Mouse (Mus musculus) brain, embryonic 18.5 days (tissue): ENCODE results near the gene Caprin2.
"Not testable (repeated sequence)": the region's sequence is repeated elsewhere in the genome, so short reads cannot be mapped to it uniquely, and the experiment has no call there.

Experiments
- DNase-seq: peaks from one replicate; pipeline ENCODE4 v3.0.0-alpha.2; 2012; ENCODE audit warnings: low read depth, low spot score

Caprin2 gene

DNA sequence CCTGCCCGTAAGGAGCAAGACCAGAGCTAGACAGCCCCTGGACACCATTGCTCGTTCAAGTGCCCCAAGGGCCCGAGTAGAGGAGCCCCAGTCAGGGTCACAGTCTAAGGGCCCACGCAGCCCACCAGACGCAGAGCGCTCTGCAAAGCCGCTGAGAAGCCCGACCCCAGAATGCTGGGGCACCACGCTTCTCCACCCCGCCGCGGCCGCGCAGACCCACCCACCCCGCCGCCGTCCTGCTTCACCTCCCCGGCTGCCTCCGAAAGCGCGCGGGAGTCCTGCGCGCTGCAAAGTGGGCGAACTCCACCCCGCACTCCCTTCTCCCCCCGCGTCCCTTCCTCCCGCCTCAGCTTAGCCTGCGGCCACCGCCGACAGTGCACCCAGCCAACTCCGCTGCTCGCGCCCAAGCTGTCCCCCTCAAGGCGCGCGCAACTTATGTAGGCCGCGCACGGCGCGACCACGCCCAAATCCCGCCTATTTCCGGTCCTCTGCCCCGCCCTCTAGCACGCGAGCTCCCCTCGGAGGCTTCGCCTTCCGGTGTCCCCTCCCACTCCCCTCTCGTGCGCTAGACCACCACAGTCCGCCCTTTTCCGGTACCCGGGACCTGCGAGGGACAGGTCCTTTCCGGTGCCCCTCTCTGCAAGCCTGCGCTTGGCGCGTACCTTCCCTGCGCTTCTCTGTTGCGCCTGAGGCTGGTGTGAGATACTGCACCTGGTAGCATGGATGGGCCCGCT lies at the start of gene Caprin2:
TSS of gene Caprin2 (minus strand) at position 465 of the 734 bp plus-strand sequence.
- peak; percentile 87 for DNase-seq

DNA sequence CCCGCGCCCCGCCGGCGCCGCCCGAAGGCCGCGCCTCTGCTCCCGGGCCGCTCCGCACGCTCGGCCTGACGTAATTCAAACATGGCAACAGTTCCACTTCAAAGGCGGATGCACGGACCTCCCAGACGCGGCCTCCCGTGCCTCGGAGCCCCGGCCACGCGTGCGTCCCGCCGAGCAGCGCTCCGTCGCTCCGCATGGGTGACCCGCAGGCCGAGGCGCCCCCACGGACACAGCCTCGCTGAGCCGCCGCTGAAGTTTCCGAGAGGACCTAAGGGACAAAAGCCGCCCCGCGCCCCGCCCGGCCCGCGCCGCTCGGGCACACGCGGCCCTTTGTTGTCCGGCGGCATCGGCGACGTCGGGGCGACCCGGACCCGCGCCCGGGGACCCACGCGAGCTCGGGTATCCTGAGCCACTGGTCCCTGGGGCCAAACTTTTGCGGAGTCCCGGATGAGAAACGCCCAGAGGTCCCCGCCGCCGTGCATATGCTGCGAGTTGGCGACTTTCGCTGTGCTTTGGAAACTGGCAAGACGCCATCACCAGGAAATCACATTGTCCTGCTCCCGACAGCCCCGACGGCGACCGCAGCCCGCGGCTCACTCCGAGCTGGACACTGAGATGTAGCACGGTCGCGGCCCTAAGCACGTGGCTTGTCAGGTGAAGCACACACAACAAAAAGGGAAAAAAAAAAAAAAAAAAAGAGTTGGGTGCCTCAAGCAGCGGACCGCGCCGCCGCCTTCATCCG lies 48.9 kb upstream of the Caprin2 start:
- DNase-seq: no peak

DNA sequence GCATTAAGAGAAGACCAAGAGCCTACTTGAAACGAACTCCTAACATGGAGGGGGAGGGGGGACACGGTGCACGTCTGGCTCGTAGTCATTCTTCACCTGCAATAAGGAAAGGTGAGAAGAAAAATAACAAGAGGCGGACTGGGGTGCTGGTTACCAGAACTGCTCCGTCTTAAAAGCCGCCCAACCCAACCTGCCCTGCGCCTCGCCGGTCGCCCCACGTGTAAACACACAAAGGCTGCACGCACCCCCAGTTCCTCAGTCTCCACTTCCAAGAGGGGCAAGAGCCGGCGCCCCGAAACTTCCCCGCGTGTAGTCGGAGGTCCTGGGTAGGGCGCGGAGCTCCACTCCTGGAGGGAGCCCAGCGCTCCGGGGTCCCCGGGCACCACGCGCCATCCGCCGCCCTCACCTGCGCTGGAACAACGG lies 48.3 kb upstream of the Caprin2 start:
- no peak for DNase-seq

DNA sequence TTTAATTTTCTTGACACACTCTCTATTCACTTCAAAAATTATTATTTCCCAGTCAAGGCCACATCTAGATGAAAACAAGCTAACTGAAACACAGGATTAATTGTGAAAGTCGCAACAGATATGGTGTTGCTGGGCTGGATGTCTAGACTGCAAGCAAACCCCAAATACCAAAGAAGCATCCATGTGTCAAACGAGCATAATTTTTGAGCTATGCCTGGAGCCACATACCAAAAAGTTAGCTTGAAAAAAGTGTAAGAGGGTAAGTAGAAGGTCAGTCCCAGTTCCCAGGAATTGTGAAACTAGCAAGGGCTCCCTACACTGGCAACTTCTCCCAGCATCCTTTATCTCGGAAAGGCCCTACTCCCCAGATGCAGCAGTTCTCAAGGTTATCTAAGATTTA lies 47.7 kb upstream of the Caprin2 start:
- no peak for DNase-seq

DNA sequence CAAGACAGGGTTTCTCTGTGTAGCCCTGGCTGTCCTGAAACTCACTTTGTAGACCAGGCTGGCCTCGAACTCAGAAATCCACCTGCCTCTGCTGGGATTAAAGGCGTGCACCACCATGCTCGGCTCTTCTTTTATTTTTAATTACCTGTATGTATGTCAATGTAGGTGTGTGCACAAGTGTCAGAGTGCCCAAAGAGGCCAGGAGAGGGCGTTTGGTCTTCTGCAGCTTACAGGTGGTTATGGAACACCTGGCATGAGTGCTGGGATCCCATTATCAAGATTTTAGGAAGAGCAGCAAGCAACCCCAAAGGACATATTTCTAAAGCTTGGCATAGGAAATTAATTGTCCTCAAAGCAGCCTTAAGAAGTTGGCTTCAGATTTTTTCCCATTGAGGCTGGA lies 46.4 kb upstream of the Caprin2 start:
- no peak for DNase-seq

DNA sequence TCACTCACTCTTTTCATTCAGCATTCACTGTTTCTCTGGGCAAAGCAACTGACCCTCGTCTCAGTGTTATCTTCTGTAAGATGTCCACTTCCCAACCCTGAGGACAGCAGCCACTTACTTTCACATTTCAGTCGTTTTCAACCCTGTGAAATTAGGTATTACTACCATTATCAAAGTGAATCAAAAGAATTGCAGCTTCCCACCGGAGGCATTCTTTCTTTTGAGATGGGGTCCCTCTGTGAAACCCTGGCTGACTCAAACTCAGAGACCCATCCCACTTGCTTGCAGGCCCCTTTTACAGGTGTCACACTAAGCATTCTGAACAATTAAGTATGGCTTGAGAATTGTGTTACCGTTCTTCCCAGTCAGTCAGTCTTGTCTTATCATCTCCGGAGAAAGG lies 45.8 kb upstream of the Caprin2 start:
- DNase-seq: no peak

DNA sequence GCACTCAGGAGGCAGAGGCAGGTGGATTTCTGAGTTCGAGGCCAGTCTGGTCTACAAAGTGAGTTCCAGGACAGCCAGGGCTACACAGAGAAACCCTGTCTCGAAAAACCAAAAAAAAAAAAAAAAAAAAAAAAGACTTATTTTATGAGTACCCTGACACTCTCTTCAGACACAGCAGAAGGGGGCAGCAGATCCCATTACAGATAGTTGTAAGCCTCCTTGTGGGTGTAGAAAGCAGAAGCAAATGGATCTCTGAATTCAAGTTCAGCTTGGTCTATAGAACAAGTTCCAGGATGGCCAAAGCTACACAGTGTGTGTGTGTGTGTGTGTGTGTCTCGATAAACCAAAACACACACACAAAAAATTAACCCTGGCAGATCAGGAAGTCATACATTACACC lies 44.3 kb upstream of the Caprin2 start:
- DNase-seq: not testable (repeated sequence)

DNA sequence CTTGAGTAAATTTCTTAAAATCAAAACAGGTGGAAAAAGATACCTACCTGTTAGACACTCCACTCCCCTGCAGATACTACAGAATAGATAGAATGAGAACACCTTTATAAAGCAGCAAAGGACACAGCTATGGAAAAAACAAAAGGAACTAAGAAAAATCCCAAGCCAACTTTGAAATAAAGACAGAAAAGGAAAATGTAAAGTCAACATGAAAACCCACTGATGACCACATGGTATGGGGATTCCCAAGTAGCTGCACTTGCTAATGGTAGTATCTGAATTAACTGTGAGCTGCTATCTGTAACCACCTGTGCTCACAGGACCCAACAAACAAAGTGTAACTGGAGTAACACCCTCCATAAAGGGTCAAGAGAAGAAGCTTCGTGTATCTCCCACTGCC lies 41.7 kb upstream of the Caprin2 start:
- DNase-seq: no peak

DNA sequence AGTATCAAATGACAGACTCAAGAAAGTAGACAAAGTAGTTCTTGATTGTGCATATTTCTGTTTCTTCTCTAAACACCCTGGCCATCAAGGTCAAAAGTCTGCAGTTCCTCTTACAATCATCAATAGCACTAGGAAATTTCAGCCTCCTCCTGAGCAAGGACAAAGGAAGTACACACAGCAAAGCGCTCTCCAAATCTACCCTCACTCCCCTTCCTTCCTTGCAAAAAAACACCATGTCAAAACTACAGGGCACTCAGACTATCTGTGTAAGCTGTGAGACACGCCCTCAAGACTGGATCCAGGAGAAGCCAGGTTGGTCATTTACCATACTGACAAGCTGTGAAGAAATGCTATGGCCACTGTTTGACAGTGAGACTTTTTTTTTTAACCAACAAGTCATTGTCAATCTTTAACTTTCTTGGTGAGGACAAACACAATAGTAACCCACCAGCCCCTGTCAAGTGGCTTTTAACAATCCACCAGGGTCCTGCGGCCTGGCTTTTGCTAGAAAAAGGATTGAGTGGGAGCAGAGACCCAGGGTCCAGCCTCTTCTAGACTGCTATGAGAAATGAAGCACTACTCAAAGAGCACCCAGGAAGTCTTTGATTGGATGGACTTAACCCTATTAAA lies 39.0 kb upstream of the Caprin2 start:
- no peak for DNase-seq

DNA sequence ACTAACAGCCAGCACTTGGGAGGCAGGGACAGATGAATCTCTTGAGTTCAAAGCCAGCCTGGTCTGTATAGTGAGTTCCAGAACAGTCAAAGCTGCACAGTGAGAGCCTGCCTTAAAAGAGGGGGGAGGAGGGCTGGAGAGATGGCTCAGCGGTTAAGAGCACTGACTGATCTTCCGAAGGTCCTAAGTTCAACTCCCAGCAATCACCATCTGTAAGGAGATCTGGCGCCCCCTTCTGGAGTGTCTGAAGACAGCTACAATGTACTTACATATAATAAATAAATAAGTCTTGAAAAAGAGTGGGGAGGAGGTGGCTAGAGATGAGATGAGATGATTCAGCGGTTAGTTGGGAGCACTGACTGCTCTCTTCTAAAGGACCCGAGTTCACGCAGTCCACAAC lies 35.2 kb upstream of the Caprin2 start:
- no peak for DNase-seq

DNA sequence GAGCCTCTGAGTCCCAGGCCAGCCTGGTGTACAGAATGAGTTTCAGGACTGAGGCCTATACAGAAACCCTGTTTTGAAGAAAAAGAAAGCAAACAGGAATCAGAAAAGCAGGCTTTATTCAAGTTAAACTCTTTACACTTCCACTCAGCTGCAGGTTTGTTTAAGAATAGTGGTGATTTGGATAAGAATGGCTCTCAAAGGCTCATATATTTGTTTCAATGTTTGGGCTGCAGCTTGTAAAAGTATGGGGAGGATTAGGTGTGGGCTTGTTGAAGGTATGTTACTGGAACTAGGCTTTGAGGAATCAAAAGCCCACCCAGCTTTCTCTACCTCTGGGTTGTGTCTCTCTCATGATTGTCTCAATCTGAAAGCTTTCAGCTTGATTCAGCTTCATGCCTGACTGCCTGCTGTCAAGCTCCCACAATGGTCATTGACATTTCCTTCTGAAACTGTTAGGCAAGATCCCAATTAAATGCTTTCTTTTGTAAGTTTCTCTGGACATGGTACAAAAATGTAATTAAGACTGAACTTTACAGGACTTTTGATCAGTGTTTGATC lies 22.9 kb upstream of the Caprin2 start:
- no peak for DNase-seq

DNA sequence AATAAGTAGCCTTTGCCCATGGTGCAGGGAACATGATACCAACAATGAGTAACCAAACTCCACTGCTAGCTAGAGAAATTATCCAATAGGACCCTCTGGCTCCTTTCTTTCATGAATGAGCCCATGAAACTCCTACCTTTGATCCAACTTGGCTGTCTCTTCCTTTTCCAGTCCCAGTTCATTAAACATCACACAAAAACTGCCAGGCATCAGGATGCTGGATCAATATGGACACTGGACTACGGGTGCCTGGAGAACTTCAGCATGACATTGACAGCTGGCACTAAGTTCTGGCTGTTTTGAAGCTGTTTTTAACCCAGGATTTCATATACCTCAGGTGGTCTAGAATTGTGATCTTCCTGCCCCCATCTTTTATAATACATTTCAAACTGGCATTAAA lies 21.6 kb upstream of the Caprin2 start:
- DNase-seq: no peak

DNA sequence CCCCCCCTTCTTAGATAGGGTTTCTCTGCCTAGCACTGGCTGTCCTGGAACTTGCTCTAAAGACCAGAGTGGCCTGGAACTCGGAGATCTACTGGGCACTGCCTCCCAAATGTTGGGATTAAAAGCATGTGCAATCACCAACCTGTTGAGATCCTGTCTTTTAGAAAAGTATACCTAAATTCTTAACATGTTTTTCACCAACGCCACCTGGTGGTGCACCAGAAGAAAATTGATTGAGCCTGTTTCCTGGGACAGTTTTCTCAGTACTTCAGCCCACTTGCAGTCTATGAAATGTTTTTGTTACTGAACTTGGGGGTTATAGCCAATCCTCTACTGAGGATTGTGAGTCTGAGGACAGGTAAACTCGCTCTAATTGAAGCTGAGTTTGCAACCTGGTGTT lies 20.8 kb upstream of the Caprin2 start:
- DNase-seq: no peak

DNA sequence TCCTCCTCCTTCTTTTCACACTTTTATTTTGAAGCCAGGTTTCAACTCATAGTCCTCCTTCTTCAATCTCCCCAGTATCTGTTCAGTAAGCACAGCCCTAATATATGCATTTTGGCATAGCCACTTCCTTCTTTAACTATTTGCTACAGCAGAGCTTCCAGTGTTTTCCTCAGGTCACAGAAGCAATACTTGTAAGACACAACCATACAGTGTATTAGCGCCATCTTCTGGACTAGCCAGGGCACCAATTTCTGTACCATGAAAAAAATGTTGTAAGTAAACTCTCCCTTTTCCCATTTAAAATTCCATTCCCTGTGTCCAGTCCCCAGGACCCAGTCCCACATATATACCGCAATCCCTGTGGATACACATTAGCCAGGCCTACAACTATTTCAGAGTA lies 17.9 kb upstream of the Caprin2 start:
- DNase-seq: peak; percentile 34

DNA sequence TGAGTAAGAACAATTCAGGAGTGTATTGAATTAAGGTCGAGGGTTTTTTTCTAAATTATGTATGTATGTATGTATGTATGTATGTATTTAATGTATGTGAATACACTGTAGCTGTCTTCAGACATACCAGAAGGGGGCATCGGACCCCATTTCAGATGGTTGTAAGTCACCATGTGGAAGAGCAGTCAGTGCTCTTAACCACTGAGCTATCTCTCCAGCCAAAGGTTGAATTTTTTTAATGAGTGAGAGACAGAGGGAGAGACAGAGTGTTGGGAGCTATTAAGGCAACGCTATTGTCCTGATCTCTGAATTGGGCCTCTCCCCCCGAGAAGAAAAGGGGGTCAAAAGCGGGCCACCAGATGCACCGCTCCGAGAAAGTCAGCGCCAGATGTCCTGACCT lies 15.9 kb upstream of the Caprin2 start:
- not testable (repeated sequence) for DNase-seq

DNA sequence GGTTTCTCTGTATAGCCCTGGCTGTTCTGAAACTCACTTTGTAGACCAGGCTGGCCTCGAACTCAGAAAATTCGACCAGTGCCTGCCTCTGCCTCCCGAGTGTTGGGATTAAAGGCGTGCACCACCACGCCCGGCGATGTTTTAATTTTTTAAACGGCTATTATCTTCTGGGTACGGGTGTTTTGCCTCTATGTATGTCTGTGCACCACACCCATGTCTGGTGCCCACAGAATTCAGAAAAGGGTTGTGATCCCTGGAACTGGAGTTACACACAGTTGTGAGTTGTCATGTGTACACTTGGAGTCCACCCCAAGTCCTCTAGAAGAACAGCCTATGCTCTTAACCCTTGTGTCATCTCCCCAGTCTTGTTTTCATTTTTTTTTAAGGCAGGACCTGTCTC lies 10.9 kb upstream of the Caprin2 start:
- DNase-seq: no peak

DNA sequence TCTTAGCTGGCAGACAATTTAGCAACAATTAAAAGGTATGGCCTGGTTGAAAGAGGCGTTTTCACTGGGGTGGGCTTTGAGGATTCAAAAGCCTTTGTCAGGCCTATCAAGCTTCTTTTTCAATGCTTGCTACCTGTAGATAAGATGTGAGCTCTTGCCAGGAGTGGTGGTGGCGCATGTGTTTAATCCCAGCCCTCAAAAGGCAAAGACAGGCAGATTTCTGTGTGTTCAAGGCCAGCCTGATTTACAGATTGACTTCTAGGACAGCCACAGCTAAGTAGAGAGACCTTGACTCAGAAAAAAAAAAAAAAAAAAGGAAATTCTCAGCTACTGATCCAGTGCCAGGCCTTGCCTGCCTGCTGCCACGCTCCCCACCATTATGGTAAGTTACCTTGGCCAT lies 6.7 kb upstream of the Caprin2 start:
- no peak for DNase-seq

DNA sequence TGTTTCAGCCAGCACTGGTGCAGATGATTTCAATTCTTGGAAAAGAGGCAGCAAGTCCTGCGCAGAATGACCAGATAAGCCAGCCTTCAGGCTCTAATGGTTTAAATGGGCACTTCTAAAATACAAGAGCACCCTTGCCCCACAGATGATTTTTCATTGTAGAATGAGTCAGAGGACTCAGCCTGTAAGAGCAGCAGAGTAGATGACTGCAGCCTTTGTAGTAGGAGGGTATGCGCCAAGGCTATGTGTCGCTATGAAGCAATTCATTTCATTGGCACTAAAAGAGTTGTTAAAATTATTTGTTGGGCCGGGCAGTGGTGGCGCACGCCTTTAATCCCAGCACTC lies 442 bp upstream of the Caprin2 start:
- DNase-seq: no peak

DNA sequence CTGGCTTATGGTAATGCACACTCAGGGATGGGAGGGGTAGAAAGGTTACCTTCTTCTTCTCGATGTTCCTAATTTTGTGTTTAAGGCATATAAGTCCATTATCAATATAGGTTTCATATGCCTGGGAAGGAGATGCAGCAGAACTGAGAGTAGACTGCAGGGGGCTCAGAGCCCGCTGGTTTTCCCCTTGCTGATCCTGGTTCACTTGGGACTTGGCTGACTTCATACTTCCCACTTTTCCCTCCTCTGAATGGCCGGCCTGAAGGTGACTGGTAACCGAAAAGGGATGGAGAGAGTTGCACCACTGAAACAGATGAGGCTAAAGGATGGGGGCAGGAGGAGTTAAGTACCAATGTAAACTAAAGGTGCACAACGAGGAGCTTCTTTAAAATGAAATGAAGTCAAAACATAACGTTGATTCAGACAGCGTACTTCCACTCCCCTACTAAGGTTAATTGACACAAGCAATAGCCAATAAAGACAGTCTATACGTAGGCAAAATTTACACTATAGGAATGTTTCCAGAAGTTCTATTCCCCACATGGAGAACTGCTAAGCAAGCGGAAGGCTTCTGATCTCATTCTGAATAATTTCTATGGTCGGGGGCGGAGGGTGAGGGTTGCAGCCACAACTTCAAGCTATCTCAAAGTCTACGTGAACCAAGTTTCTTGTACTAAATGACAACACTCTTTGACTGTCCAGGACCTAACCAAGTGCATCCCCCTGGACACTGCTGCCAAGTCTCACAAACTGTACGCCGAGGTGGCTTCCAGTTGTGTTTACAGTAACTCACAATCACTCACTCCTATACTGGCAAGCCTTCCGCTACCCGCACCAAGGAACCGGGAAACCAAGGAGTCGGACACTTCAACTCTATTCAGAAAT lies 907 bp downstream of the Caprin2 start:
- no peak for DNase-seq

DNA sequence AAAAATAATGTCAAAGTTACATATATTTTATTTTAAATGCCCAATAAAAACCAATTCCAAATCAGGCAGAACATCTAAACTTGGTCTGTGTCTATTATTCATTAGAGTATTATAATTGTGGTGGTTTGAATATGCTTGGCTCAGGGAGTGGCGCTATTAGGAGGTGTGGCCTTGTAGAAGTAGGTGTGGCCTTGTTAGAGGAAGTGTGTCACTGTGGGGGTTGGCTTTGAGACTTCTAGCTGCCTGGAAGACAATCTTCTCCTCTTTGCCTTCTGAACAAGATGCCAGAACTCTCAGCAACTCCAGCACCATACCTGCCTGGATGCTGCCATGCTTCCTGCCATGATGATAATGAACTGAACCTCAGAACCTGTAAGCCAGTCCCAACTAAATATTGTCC lies 22.1 kb downstream of the Caprin2 start:
- DNase-seq: no peak

DNA sequence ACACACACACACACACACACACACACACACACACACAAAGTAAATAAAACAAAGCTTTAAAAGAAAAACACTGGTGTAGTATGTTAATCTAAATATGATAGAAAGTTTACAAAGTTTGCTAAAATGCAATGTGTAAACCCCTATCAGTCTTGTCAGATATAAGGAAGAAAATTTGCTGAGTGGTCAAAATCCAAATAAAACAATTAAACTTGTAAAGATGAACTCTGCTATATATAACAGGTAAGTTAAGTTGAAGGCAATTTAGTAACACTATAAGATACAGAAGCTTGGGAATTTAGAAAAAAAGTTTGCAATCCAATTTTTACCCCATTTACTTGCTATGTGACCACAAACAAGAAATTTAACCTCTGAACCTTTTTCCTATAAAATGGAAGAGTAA lies 50.4 kb downstream of the Caprin2 start:
- no peak for DNase-seq

DNA sequence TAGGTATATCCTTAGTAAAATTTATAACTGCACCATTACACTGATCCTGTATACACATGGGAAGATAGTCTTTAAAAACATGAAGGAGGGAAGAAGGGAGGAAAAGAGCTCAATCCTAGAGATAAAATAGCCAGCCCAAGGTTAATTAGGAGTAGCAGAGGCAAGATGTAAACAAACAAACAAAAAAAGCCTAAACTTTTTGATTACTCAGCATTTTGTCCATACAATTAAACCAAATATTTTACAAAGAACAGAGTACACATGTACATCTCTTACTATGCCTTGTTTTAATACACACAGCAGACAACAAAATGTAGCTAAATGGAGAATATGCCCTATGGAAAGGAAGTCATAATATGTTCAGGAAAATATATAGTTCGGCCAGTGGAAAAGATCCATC lies 54.3 kb downstream of the Caprin2 start:
- no peak for DNase-seq
